Mouse (Mus musculus) hindbrain, embryonic 13.5 days (tissue): ENCODE measurements around the gene Esr1. TPM values are rescaled to one million over a fixed set of nuclear protein-coding genes. Genes with fewer than 3 reads are reported as not detected.
A peak's percentile ranks its signal among the peaks of the same experiment; 100 is the strongest.

ENCODE experiments used
- ATAC-seq: fragments of 200-750 bp; cut with Nextera tagmentation; 2 replicates; pipeline ENCODE4 v1.8.0; 2017; ENCODE audit warnings: moderate TSS enrichment; ENCODE audit not compliant: low FRiP score
- H3K27ac ChIP-seq: fragments of 300-500 bp; sonication (generic); 2 replicates; pipeline ENCODE4 v1.5.1; 2015; ENCODE audit warnings: inconsistent platforms, mild to moderate bottlenecking, moderate library complexity
- H3K27me3 ChIP-seq: fragments of 300-500 bp; sonication (generic); 2 replicates; pipeline ENCODE4 v1.6.1; 2015; ENCODE audit warnings: mild to moderate bottlenecking, inconsistent platforms
- H3K36me3 ChIP-seq: fragments of 300-500 bp; sonication (generic); 2 replicates; pipeline ENCODE4 v1.6.1; 2015; ENCODE audit warnings: mild to moderate bottlenecking, inconsistent platforms
- H3K4me1 ChIP-seq: fragments of 300-500 bp; sonication (generic); replicated peaks from 2 replicates; pipeline ENCODE4 v1.6.1; 2015; ENCODE audit warnings: inconsistent platforms
- H3K4me2 ChIP-seq: fragments of 300-500 bp; sonication (generic); 2 replicates; pipeline ENCODE4 v1.6.1; 2015; ENCODE audit warnings: inconsistent platforms, mild to moderate bottlenecking, moderate library complexity
- H3K4me3 ChIP-seq: fragments of 300-500 bp; sonication (generic); 2 replicates; pipeline ENCODE4 v1.5.1; 2015; ENCODE audit warnings: mild to moderate bottlenecking, inconsistent platforms
- H3K9ac ChIP-seq: fragments of 300-500 bp; sonication (generic); 2 replicates; pipeline ENCODE4 v1.6.1; 2015; ENCODE audit warnings: mild to moderate bottlenecking, inconsistent platforms
- H3K9me3 ChIP-seq: fragments of 300-500 bp; sonication (generic); 2 replicates; pipeline ENCODE4 v1.6.1; 2016; ENCODE audit warnings: inconsistent platforms
- WGBS: fragments of 180-500 bp; shearing (Covaris S2); methylation state at CpG from one replicate; pipeline ENCODE4 v1.1.7; 2015; 5-methylcytosine and 5-hydroxymethylcytosine counted together
- polyA plus RNA-seq: library from polyadenylated mRNA; unstranded; fragments of >200 nt; fragmentation: Nextera tagmentation; extraction: Ambion mirVana; gene quantifications from 2 replicates; pipeline ENCODE4 v1.2.1, GENCODE M21; 2015

Gene Esr1
- polyA plus RNA-seq = 0.10 and 0.16 TPM in 2 replicates

- WGBS = 51% methylated on average over 13 of the region's 13 CpGs
- Histone ChIP-seq H3K4me3 (no peak within 1 kb of the TSS), H3K27ac (no peak within 1 kb of the TSS), H3K4me2 (no peak within 1 kb of the TSS), H3K36me3 (no peaks in the 10 kb centered on the region), H3K27me3 (no peaks in the 10 kb centered on the region), H3K9ac (no peak within 1 kb of the TSS), H3K4me1 (no peaks in the 10 kb centered on the region), H3K9me3 (no peaks in the 10 kb centered on the region)
- ATAC-seq = no peak
Measured at GRCm38 (mm10) chr10:4611386-4612155, at the start of gene Esr1. Esr1 (plus strand) TSS chr10:4611593.

- no peak overlapping the region for H3K4me2 ChIP-seq
- no peaks in the 10 kb centered on the region for H3K9me3 ChIP-seq
- no peak for ATAC-seq
- H3K36me3 ChIP-seq = no peaks in the 10 kb centered on the region
- H3K27me3 ChIP-seq = no peaks in the 10 kb centered on the region
- no peak overlapping the region for H3K4me3 ChIP-seq
- 86% methylated on average over 1 of the region's 1 CpGs for WGBS
- no peak overlapping the region for H3K27ac ChIP-seq
- no peak overlapping the region for H3K9ac ChIP-seq
- no peaks in the 10 kb centered on the region for H3K4me1 ChIP-seq
Measured at GRCm38 (mm10) chr10:4565148-4565547, 46.2 kb upstream of the Esr1 start.

DNA sequence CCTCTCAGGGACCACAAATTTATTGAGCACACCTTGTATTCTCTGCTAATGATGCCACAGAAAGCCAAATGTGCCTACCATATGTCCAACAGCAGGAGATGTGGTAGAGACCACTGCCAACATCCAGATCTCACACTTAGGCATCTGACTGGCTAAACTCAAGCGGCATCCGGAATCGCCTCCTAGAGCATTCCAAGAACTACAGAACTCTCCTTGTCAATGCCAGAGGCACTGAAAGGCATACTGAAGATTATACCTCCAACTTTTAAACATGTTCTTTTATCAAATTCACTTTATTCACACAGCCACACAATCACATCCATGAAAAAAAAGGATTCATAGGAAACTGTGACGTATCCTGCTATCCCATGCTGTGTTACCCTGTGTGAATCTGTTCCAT lies 40.6 kb upstream of the Esr1 start:
- 94% methylated on average over 4 of the region's 4 CpGs for WGBS
- Histone ChIP-seq H3K9ac (no peak overlapping the region), H3K4me2 (no peak overlapping the region), H3K27me3 (no peaks in the 10 kb centered on the region), H3K36me3 (no peaks in the 10 kb centered on the region), H3K4me3 (no peak overlapping the region), H3K4me1 (no peaks in the 10 kb centered on the region), H3K9me3 (no peaks in the 10 kb centered on the region), H3K27ac (no peak overlapping the region)
- ATAC-seq = no peak

DNA sequence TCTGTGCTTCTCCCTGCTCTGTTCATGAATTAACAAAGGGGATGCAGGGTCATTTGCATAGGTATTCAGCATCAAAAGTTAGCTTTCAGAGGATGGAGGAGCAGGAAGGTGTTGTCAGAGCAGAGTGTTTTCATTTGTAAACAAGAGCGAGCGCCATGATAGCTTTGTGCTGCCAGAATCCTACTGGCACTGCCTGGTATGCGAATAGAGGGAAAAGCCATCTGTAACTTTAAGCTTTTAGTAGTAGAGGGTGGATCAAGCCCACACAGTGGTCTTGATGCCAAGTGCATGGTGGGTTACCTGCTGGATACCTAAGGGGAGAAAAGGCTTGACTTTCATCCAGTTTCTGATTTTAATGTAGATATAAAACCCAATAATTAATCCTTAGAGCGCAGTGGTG lies 40.1 kb upstream of the Esr1 start:
- ATAC-seq = no peak
- no peaks in the 10 kb centered on the region for H3K36me3 ChIP-seq
- no peaks in the 10 kb centered on the region for H3K4me1 ChIP-seq
- H3K27ac ChIP-seq = no peak overlapping the region
- H3K9me3 ChIP-seq = no peaks in the 10 kb centered on the region
- no peak overlapping the region for H3K9ac ChIP-seq
- no peak overlapping the region for H3K4me2 ChIP-seq
- no peaks in the 10 kb centered on the region for H3K27me3 ChIP-seq
- H3K4me3 ChIP-seq = no peak overlapping the region
- WGBS = 79% methylated on average over 4 of the region's 4 CpGs

DNA sequence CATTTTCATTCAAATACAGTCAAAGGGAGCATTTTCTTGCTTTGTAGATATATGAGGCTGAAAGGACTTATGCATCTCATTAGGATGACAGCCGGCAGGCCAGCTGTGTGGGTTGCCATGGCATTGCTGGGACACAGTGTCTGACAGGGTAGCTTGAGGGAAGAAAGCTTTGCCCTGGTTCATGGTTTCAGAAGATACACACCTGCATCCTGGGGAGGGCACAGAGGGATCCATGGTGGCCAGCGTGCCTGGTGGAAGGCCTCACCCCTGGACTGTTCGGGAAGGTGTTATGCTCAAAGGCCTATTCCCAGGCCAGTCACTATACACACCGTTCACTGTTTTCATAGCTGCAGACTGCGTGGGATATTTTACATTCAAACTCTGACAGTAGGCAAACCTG lies 29.5 kb upstream of the Esr1 start:
- Histone ChIP-seq H3K4me2 (no peak overlapping the region), H3K9me3 (no peaks in the 10 kb centered on the region), H3K27ac (no peak overlapping the region), H3K27me3 (no peaks in the 10 kb centered on the region), H3K9ac (no peak overlapping the region), H3K4me3 (no peak overlapping the region), H3K36me3 (no peaks in the 10 kb centered on the region), H3K4me1 (0 out of 2 replicates have a peak, but pooled peaks cover 3% of the 10 kb centered on the region)
- ATAC-seq = peak; percentile 83
- 72% methylated on average over 5 of the region's 5 CpGs for WGBS

- Histone ChIP-seq H3K4me3 (no peak overlapping the region), H3K27me3 (no peaks in the 10 kb centered on the region), H3K27ac (no peak overlapping the region), H3K9ac (no peak overlapping the region), H3K4me2 (no peak overlapping the region), H3K9me3 (no peaks in the 10 kb centered on the region), H3K4me1 (0 out of 2 replicates have a peak, but pooled peaks cover 3% of the 10 kb centered on the region), H3K36me3 (no peaks in the 10 kb centered on the region)
- 94% methylated on average over 6 of the region's 6 CpGs for WGBS
- ATAC-seq = no peak
Measured at GRCm38 (mm10) chr10:4586691-4587090, 24.7 kb upstream of the Esr1 start.

DNA sequence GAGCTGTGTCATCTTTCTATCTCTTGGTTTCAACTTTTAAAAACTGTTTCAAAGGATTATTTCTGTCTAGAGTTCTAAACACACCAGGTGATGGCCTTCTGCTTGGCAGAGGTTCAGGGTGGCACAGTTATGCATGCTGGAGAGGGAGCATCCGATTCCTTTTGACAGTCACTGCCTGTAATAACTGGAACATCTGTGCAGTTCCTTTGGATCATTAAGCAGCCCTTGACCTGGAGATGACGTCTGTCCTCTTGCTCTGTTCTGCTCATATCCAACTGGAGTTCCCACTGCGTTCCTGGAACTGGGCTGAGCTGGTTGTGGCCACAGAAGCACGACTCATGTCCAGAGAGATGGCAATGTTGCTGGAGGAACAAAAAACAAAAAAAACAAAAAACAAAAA lies 21.8 kb upstream of the Esr1 start:
- Histone ChIP-seq H3K27me3 (no peaks in the 10 kb centered on the region), H3K4me1 (no peaks in the 10 kb centered on the region), H3K4me3 (no peak overlapping the region), H3K9ac (no peak overlapping the region), H3K4me2 (no peak overlapping the region), H3K9me3 (no peaks in the 10 kb centered on the region), H3K36me3 (no peaks in the 10 kb centered on the region), H3K27ac (no peak overlapping the region)
- WGBS = 78% methylated on average over 4 of the region's 4 CpGs
- ATAC-seq = no peak

DNA sequence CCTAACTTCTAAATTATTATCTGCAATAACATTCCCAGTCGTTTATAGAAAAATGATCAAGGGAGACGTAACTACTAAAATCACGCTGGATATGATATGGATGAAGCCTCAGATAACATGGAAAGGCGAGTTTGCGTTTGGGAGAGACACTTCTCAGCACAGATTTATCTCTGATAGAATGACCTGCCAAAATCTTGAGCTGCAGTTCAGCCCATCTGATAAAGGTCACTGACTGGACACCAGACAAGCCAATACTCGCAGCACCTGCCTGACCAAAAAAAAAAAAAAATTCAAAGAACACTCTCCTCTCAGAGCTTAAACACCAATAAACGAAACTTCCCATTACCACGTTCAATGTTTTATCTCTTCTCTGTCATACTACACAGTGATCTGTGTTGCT lies 20.4 kb upstream of the Esr1 start:
- no peaks in the 10 kb centered on the region for H3K27me3 ChIP-seq
- no peak overlapping the region for H3K9ac ChIP-seq
- no peak overlapping the region for H3K4me3 ChIP-seq
- WGBS = 86% methylated on average over 8 of the region's 8 CpGs
- H3K4me2 ChIP-seq = no peak overlapping the region
- no peaks in the 10 kb centered on the region for H3K4me1 ChIP-seq
- H3K27ac ChIP-seq = no peak overlapping the region
- H3K9me3 ChIP-seq = no peaks in the 10 kb centered on the region
- no peak for ATAC-seq
- H3K36me3 ChIP-seq = no peaks in the 10 kb centered on the region

DNA sequence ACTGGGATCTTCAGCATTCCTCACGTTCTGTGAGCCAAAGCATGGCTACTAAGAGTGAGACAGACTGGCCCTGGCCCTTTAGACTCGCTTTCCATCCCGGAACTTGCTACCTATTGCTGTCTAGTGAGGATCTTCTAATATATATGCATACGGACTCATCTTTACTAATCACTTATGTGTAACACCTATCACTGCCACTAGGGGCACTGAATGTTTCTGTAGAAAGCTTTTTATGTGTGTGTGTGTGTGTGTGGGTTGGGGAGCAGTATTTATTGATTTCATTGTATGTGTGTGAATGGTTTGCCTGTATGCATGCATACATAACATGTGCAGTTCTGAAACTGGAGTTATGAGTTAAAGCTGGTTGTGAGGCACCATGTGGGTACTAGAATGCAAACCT lies 17.6 kb upstream of the Esr1 start:
- Histone ChIP-seq H3K9ac (no peak overlapping the region), H3K36me3 (no peaks in the 10 kb centered on the region), H3K4me3 (no peak overlapping the region), H3K9me3 (no peaks in the 10 kb centered on the region), H3K27ac (no peak overlapping the region), H3K4me2 (no peak overlapping the region), H3K27me3 (no peaks in the 10 kb centered on the region), H3K4me1 (no peaks in the 10 kb centered on the region)
- ATAC-seq = no peak
- WGBS = 75% methylated on average over 4 of the region's 4 CpGs

DNA sequence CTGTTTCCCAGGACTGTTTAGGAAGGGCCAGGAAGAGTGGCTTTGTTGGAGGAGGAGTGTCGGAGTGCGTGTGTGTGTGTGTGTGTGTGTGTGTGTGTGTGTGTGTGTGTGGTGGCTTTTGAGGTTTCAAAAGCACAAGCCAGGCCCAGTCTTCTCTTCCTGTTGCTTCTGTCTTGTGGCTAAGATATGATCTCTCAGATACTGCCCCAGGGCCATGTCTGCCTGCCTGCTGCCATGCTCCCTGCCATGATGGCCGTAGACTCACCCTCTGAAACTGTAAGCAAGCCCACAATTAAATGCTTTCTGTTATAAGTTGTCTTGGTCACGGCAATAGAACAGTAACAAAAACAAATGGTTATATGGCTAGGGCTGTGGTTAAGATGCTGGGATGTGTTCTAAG lies 14.2 kb upstream of the Esr1 start:
- Histone ChIP-seq H3K9me3 (no peaks in the 10 kb centered on the region), H3K27ac (no peak overlapping the region), H3K9ac (no peak overlapping the region), H3K4me1 (no peaks in the 10 kb centered on the region), H3K4me3 (no peak overlapping the region), H3K4me2 (no peak overlapping the region), H3K36me3 (no peaks in the 10 kb centered on the region), H3K27me3 (no peaks in the 10 kb centered on the region)
- ATAC-seq = no peak
- 91% methylated on average over 4 of the region's 4 CpGs for WGBS

DNA sequence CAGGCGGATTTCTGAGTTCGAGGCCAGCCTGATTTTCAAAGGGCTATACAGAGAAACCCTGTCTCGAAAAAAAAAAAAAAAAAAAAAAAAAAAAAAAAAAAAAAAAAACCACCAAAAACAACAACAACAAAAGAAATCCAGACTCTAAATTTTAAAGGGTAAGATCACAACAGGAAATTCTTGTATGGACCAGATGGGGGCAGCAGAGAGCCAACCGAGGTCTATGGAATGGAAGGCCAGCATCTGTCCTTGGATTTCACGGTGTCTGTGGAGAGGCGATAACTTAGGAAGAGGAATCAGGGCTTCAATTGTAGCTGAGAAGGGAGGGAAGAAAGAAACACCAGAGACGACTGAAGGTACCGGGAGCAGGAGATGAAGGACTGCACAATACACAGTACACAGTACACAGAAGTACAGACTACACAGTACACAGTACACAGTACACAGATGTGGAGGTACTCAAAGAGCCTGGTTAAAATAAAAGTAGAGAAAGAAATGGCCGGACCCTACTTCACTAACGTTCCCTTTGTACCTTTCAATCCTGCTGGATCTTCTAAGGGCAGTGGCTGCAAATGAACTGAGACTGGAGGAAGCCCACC lies 13.1 kb upstream of the Esr1 start:
- no peak overlapping the region for H3K4me2 ChIP-seq
- H3K36me3 ChIP-seq = no peaks in the 10 kb centered on the region
- no peak overlapping the region for H3K27ac ChIP-seq
- no peaks in the 10 kb centered on the region for H3K4me1 ChIP-seq
- no peaks in the 10 kb centered on the region for H3K9me3 ChIP-seq
- WGBS = 64% methylated on average over 10 of the region's 10 CpGs
- H3K4me3 ChIP-seq = no peak overlapping the region
- no peak for ATAC-seq
- no peaks in the 10 kb centered on the region for H3K27me3 ChIP-seq
- no peak overlapping the region for H3K9ac ChIP-seq

DNA sequence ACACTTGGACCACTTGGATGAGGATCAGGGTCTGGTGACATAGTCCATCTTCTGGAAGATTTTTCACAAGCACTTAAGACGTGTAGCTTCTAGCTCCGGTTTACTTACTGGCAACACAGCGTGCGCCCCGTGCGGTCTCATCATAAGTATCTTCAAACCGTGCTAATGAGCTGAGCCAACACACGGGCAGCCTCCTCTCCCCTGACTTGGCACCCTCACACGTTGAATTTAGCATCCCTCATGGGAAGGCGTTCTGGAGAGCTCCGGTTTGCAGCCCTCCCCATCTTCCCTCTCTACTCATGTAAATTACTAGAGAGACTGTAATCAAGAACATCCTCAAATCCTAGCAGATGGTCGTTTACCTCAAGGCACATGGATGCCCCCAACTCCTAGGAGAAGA lies 12.5 kb upstream of the Esr1 start:
- no peak overlapping the region for H3K9ac ChIP-seq
- no peaks in the 10 kb centered on the region for H3K27me3 ChIP-seq
- no peak overlapping the region for H3K27ac ChIP-seq
- H3K36me3 ChIP-seq = no peaks in the 10 kb centered on the region
- no peak for ATAC-seq
- H3K4me3 ChIP-seq = no peak overlapping the region
- WGBS = 86% methylated on average over 12 of the region's 12 CpGs
- H3K4me2 ChIP-seq = no peak overlapping the region
- no peaks in the 10 kb centered on the region for H3K4me1 ChIP-seq
- H3K9me3 ChIP-seq = no peaks in the 10 kb centered on the region

GRCm38 (mm10) chr10:4599591-4599990 lies 11.8 kb upstream of the Esr1 start:
- H3K9ac ChIP-seq = no peak overlapping the region
- no peaks in the 10 kb centered on the region for H3K27me3 ChIP-seq
- no peaks in the 10 kb centered on the region for H3K9me3 ChIP-seq
- H3K36me3 ChIP-seq = no peaks in the 10 kb centered on the region
- H3K27ac ChIP-seq = no peak overlapping the region
- 84% methylated on average over 4 of the region's 4 CpGs for WGBS
- no peak overlapping the region for H3K4me2 ChIP-seq
- ATAC-seq = no peak
- no peak overlapping the region for H3K4me3 ChIP-seq
- no peaks in the 10 kb centered on the region for H3K4me1 ChIP-seq
